Mouse (Mus musculus) activated CD4-positive, CD25-positive, alpha-beta regulatory T cell, adult 4 months (primary cell): Measurements from ENCODE around the gene Nav2. TPM values are rescaled to one million over a fixed set of nuclear protein-coding genes. Genes with fewer than 3 reads are reported as not detected.

ENCODE experiments used
- ATAC-seq: one replicate; pipeline ENCODE4 v1.8.0; 2017
- polyA plus RNA-seq, 2 experiments: library from polyadenylated mRNA; unstranded; fragments of 100-300 nt; shearing (Covaris generic); gene quantifications; one replicate each; pipeline ENCODE4 v1.2.1; 2017

Gene Nav2
- polyA plus RNA-seq, 2 experiments from 2014 or later = 14.2 to 16.6 TPM

DNA sequence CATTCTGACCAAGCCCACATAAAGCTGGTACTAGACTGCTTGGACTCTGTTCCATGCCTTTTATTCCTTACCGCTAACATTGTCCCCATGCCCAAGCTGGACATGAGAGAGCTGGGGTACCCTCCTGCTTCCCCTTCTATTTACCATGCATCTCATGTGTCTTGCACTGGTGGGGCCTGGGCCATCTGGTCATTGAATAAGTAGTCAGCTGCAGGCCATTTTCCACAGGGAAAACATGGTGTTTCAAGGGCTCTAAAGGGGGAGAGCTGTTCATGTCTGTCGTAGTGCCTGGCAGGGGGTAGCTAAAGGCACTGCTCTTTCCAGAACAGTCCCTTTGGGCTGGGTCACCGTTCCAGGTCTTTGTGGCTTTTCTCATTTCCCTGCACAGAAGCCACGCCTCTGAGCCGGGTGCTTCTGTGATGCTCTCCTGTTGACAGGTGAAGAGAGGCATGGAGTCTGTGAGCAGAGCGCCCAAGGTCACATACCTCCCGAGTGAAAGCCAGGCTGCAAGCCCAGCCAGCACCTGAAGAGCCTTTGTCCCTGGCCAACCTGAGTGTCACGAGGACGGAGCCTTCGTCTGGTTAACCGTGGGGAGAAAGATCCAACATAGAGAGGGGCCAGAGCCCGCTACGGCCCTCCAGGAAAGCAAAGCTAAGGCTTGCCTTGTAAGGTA, 348.9 kb downstream of the Nav2 start:
- ATAC-seq = no peak

DNA sequence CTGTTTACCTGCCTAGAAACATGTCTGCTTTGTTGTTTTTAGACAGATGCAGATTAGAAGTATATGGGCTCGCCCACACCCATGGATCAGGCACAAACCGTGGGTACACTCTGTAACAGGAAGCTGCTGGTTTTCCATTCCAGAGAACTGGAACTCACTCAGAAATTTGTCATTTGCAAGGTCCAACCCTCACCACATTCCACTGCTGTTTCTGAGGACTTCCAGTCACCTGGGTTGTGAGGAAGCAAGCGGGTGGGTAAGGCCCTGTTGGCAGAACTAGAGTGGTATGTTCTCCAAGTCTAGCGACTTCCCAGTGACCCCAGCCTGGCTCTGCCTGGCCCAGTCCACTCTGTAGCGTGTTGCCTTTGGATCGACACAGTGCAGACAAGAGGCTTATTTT, 349.6 kb downstream of the Nav2 start:
- no peak for ATAC-seq

DNA sequence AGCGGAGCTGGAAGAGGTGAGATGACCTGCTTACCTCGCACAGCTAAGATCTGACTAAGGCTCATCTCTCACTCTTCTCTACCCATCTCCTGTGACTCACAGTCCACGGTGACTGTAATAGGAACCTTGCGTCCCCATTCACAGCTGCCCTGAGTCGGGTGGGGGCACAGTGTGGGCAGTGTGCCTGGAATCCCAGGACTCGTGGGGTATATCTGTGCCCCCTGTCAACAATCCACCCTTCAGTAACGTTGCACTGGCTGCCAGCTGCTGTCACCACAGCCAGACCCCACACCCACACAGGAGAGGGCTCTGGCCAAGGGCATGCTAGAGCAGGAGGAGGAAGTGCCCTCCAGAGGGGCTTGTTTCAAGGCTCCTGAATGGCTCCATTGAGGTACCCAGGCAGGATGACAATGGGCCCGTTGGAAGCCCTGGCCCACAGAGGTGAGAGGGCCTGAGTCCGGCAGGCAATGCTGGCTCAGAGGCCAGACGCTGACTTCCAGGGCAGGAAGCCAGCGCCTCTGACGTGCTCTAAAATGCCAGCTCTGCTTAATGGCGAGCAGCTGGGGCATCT, 353.5 kb downstream of the Nav2 start:
- ATAC-seq = no peak

DNA sequence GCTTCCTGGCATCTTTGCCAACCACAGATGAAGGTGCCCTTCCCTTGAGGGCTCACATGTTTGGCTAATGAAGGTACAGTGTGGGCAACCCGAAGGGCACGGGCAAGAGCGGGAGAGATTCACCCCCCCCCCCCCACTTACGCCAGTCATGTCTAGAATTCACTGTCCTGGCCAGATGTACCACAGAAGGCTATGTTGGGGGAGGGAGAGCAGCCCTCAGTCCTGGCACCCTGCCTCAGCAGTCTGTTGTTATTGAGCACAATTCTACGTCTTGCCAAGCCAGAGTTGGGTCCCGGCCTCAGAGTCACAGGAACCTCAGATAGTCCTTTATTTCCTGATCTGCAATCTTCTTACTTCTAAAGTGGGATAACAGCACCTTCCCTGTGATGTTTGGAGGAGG, 357.9 kb downstream of the Nav2 start:
- ATAC-seq = no peak

DNA sequence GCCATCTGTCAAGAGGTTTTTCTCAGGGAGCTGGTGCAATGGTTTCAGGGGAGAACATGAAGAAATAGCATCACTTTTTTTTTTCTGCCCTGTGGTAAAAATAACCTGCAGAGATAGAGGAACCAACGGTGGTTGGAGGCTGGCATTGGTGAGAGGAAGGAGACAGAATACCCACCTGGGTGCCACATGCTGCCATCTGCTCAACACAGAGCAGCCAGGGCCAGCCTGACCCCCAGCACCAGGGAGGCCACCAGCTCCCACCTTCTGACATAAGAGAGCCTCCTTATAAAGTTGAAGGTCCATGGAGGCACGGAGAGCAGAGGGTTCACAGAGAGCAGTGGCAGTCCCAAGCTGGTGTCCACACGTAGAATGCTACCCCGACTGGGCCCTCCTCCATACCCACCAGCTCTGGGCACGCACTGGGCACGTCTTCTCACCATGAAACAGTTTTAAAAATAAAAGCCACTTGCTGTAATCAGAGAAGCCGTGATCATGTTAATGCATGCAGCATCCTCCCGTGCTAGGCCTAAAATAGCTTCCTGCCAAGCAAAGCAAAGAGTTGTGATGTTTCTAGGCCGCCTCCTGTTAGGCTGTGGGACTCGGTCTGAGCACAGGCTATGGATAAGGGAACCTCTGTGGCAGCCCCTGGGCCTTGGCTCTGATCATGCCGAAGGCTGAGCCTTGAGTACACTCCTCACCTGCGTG, 359.3 kb downstream of the Nav2 start:
- ATAC-seq = no peak

DNA sequence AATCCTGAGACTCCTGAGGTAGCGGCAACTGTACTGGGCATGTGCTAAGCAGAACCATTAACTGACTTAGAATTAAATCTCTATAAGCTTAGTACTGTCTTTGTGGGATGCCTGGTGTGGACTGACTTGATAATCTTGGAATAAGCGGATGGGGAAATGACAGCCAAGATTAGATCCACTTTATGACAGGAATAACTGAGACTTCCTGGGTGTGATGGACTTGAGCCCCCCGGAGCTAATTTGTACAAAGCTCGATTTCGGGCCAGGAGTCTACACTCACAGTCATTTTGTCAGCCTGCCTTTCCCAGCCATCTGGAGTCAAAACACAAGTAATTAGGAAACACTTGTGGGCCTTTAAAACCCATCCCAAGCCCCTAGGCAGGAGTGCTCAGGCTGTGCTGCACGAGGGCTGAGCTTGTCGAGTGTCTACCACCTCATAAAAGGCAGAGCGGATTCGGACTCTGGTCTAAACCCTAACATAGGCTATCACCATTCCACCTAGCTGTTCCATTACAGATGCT, 359.9 kb downstream of the Nav2 start:
- no peak for ATAC-seq

DNA sequence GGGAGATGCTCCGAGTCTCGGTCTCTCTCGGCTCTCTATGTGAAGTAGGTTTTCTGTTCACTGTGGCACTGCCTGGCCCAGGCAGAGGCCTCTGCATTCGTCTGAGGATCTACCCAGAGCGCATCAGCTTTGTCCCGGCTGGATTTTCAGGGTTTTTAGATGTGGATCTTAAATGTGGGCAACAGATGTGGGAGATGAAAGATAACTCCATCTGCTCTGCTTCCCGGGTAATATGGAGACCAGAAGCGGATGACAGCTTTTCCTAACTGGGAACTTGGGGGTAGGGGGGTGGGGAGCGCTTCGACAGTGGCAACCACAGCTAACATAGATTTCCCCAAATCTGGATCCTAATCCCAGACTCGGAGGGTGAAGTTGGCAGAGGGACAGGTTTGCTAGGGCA, 362.3 kb downstream of the Nav2 start:
- no peak for ATAC-seq

DNA sequence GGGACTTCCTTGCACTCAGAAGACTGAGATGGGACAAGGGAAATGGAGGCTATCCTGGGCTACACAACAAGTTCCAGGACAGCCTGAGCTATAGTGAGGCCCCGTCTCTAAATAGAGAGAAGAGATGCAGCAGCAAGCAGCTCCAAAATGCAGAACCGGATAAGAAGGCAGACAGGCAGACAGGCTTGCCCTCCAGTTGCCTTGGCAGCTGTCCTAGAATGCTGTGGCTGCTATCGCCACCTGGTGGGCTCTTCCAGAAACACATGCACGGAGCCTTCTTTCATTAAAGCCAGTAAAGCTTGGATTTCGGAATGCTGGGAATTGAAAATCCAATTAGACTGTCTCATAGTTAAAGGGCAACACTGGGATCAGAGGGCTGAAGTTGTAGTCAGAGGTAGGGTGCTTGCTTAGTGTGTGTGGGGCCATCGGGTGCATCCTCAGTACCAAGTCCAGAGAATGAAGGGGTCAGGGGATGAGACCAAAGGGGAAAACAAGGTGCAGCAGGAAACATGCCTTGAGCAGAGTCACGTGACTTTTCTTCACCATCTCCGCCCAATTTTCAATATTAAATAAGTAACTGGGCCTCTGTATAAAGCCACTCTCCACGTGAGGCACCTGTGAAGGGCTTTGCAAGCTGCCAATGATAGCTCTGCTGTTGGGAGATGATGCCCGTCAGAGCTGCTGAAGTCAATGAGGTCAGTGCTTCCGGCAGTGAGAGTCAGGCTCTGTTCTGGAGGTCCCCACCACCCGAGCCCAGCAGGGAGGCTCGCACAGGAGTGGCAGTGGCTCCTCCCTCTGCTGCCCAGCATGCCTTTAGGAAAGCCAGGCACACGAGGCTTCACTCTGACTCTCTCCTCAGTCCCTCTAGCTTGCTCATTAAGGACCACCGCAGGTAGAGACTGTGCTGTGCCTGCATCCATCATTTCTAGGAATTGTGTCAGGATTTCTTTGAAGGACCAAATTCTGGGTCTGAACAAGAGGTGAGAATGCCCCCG, 364.2 kb downstream of the Nav2 start:
- no peak for ATAC-seq

DNA sequence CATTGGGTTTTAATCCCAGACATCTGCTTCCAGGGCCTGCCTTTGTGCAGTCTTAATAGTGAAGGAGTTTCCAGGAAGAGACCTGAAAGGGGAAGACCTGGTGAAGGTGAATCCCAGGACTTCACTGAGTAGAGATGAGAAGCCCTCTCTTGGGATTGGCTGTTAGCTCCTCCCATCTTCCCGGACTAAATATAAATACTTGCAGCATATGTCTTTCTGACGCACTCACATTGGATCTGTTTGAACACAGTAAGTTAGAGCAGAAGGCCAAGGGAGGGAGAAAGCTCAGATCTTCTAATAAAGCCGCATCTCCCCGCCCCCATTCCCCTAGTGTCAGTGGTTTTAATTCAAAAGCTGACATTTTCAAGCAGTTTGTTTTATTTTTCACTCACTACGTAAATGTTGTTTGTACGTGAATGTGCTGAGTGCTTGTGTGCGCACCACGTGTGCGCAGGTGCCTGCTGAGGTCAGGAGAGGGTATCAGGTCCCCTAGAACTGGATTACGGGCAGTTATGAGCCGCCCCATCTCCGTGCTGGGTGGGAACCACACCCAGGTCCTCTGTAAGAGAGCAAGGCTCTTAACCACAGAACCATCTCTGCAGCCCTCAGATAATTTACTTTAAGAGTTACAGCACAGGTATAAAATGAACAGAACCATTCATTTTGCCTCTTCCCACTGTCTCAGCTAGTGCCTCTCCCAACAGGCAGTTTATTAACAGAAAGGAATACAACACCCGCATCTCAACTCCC, 365.6 kb downstream of the Nav2 start:
- ATAC-seq = no peak

DNA sequence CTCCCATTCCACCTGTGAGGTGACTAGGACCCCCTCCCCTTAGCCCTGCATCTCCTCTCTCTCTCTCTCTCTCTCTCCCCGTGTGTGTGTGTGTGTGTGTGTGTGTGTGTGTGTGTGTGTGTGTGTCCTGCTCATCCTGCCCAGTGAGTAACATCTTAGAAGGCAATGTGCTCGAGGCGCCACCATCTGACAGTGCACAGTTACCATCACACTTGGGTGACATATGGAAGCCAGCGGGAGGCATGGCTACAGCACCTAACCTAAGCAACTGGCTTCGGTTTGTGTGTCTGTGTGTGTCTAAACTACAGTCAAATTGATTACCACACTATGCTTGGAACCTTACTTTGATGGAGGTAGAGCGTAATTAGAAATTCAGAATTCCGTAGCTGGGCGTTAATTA, 366.2 kb downstream of the Nav2 start:
- no peak for ATAC-seq

DNA sequence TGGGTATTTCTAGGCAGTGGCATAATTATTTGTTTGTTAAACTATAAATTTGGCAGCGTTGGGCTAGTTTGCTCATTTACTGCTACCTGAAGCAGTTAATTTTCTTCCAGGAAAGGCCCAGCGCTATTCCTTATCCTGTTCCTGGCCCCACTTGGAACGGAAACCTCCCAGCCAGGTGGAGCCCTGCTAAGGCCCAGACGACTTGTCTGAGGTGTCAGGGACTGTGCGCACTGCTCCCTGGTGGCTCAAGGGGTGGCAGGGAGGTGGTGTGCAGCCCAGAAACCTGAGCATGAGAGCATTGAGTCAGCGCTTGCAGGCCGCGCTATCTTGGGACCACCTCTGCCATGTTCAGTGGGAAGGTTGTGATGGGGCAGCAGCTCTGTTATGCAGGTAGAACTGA, 367.6 kb downstream of the Nav2 start:
- ATAC-seq = no peak

DNA sequence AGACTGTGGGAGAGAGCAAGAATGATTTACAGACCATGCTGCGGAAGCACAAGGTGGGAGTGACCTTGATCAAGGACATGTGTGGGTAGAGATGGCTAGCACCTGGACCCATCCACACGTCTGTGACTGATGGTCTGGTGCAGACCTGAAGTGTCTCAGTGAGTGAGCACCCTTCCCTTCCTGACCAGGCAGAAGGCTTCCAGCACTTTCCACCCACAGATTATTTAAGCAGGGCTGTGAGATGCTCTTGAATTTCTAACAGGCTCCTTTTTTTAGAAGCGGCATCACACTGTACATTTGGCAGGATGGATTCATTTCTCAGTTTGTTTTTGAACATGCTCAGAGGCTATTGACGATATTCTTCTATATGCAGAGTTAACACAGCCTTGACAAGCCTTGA, 369.2 kb downstream of the Nav2 start:
- no peak for ATAC-seq

DNA sequence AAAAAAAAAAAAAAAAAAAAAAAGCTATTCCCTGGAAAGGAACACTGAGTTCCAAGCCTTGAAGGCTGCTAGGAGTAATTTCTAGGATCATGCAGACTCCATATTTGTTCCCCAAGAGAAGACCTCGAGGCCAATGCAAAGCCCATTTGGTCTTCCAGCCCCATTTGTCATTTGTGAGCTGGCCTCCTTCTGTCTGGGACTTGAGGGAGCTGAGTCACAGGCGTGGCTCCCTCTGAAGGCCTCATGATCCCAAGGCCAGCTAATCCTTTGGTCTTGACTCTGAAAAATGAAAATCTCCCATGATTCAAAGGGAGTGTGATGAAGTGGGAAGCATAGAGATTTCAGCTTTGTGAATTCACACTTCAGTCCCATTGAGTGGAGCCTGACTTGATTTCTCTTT, 370.0 kb downstream of the Nav2 start:
- ATAC-seq = no peak

DNA sequence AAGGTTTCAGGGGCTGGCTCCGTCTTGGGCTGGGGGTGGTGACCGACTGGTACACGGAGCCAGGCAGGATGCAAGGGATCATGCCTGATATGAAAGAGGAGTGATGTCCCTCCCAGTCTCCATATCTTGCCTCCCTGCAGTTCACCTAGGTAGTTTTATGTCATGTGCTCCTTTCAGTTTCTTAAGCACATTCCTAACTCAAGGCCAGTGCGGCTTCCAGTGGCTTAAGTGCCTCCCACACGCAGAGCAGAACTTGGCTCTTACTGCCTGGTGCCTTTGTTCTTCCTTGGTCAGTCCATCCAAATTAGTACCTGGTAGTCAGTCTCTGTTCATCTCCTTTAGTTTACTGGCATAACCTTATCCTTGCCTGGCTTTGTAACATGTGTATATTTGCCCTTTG, 371.9 kb downstream of the Nav2 start:
- no peak for ATAC-seq

DNA sequence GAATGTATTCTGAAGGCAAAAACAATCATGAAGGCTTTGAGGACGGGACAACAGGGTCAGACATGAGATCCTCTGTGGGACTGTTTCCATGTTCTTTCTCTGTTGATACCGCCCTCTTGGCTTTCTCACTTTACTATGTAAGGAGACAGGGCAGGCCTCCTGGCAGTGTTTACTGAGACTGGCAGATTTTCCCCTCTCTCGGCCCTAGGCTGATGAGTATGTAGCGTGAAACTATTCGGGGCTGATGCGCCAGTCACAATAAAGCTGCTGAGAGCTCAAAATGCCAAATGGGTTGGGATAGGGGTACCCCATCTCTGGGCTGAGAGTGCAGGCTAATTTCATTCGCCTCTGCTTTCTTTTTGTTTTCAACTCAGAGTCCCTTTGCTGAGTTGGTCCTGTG, 373.9 kb downstream of the Nav2 start:
- no peak for ATAC-seq

DNA sequence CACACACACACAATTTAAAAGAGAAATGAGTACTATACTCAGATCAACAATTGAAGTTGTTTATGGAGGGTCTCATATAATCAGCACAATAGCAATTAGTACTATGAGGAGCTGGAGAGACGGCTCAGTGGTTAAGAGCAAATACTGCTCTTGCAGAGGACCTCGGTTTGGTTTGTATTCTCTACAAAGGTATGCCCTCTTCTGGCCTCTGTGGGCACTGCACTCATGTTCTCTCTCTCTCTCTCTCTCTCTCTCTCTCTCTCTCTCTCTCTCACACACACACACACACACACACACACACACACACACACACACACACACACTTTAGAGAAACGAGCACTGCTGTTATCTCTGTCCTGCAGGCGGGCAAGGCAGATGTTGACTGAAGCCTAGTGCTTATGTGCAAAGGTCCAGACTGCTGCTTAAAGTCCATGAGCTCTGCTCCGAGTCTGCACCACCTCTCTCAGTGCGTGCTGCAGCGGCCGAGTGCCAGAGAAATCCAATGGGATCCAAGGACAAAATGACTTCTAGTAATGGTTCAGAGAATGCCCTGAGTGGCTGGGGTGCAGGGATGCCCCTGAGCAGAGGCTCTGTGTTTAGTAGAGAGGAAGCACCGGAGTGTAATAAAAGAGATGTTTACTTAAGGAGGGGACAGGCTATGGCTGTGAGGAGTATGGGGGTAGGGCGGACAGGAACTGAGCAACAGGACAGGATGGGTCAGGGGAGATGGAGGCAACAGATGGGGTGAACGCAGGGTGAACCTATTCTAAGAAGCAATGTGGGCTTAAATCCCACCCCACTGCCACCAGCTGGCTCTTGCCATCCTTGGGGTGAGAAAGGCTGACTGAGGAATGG, 375.2 kb downstream of the Nav2 start:
- no peak for ATAC-seq

DNA sequence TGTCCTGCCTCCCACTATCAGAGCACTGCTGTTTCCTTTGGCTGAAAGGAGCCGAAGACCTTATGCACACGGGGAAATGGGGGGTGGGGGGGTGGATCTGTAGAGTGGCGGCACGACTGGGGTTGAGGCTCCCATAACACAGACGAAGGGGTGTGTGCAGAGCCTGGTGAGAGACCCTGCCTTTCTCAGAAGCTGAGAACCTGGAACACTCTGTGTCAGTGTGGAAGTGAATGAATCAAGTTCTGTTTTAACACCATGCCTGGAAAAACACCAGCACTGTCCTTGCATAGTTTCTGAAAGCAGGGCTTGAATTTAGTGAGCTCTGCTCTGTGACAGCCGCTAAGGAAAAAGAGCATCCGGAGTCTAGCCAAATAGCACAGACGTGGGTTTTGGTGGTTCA, 379.7 kb downstream of the Nav2 start:
- ATAC-seq = no peak

DNA sequence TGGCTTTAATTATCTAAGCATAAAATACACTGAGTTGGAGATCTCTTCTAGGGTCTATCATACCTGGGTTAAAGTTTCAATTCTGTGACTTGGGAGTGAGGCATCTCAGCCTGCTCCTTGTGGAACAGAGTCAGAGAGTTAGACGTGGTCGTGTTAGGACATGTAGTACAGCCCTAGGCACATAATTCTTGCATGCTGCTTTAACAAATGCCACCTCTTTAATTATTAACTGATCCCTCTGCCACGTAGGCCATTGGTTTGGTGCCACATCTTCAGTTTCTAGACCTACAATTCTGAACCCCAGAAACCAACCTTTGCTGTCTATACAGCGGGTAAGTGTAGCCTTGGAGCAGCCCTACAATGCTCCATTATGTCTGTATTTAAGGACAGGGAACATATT, 381.8 kb downstream of the Nav2 start:
- no peak for ATAC-seq

DNA sequence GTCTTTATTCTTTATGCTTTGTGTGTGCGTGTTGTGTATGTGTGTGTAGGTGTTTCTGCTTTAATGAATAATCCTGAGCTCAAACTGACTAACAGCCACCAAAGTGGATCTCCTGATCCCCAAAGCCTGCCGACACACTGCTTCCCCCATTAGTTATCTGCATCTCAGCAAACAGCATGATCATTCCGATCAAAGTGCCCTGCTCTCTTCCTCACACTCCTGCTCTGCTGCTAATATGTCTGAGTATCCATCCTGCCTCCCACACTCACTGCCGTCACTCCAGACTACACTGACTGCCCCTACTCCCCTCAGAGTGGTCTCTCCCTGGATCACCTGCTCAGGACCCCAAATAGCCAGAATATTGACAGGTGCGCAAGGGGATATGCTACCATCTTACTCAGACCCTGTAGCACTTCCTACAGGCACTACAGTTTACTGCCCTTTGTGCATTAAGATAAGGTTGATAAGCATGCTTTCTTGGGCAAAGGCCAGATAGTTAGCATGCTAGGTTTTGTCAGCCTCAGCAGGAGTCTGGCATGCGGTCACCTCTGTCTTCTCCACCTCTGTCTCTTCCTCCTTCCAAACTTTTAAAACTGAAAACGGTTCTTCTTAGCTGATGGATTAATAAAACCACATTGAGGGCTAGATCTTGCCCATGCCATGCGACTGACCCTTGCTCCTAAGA, 382.8 kb downstream of the Nav2 start:
- ATAC-seq = no peak

DNA sequence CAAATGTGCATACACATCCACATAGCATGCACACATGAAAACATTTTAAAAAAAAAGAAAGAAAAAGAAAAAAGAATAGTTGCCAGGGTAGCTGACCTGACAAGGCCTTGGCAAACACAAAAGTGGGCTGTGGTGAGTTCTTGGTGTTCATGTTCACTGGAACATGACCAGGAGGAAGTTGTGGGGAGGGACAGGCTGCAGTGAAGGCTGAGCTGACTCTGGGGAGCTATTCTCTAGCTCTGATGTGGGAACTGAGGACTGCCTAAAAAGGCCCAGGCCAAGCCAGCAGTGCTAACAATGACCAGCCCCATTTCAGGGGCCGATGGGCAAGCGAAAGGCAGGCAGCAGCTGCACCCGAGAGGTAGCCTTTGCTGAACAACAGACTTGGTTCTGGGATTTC, 388.6 kb downstream of the Nav2 start:
- ATAC-seq = no peak

DNA sequence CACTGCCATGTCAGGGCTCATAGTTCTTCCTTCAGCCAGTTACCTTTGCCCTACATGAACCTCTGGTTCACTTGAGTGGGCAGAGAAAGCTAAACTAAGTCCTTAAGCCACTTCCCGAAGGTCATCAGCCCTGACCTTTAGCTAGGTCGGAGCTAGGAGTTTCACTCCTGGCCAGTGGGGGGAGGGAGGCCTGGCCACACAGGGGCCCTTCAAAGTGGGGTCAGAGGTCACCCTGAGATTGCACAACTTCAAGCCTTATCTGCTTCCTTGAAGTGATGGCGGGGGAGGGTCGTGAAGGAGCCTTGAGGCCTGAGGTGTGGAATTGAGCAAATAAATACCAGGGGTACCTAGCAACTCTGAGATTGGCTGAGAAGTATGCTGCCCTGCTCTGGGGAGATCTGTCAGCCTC, 389.9 kb downstream of the Nav2 start:
- ATAC-seq = no peak
